Mouse (Mus musculus): Measurements from ENCODE around the gene Irgq.

GRCm38 (mm10) chr7:24565627-24566026 lies 35.1 kb downstream of the Irgq start:
- TF ChIP-seq UBTF (IDR thresholded peaks at IDR 0.05; ENCODE audit: low read depth, low read length) (peak; percentile 73), CTCF (conservative IDR thresholded peaks at IDR 0.05 in 1 of 2, IDR thresholded peaks at IDR 0.05 in 1 of 2; ENCODE audit: low read depth in 2 of 2, low read length in 2 of 2) (no peak), CHD2 (IDR thresholded peaks at IDR 0.05; ENCODE audit: low read length) (no peak), MAFK (IDR thresholded peaks at IDR 0.05; ENCODE audit: insufficient replicate concordance, low read length) (no peak)

All from CH12.LX (cell line).